Mouse (Mus musculus) ZHBTc4 (cell line): ENCODE data around the gene Zfp574.

ENCODE experiments used
- DNase-seq: peaks from one replicate; pipeline ENCODE4 v3.0.0-alpha.2; 2011; ENCODE audit warnings: low read depth, low spot score

The Zfp574 gene

GRCm38 (mm10) chr7:25072716-25073390 lies 486 bp downstream of the Zfp574 start:
- DNase-seq = no peak

GRCm38 (mm10) chr7:25073924-25074323 lies 1.6 kb downstream of the Zfp574 start:
- no peak for DNase-seq

- no peak for DNase-seq
These were observed 3.9 kb downstream of the Zfp574 start for GRCm38 (mm10) chr7:25076296-25076662.

GRCm38 (mm10) chr7:25076663-25077413 lies 4.5 kb downstream of the Zfp574 start:
- peak; percentile 100 for DNase-seq

GRCm38 (mm10) chr7:25077414-25077755 lies 5.0 kb downstream of the Zfp574 start:
- DNase-seq = no peak

- peak; percentile 76 for DNase-seq
These were observed 7.2 kb downstream of the Zfp574 start for GRCm38 (mm10) chr7:25079496-25080026.

- no peak for DNase-seq
These were observed 8.1 kb downstream of the Zfp574 start for GRCm38 (mm10) chr7:25080431-25080830.

- peak; percentile 91 for DNase-seq
These were observed 10.1 kb downstream of the Zfp574 start for GRCm38 (mm10) chr7:25082510-25082909.

GRCm38 (mm10) chr7:25084621-25085020 lies 12.3 kb downstream of the Zfp574 start:
- DNase-seq = peak; percentile 60

- DNase-seq = peak; percentile 74
These were observed 14.3 kb downstream of the Zfp574 start for GRCm38 (mm10) chr7:25086656-25087055.

GRCm38 (mm10) chr7:25087256-25087912 lies 15.0 kb downstream of the Zfp574 start:
- no peak for DNase-seq

- no peak for DNase-seq
These were observed 15.6 kb downstream of the Zfp574 start for GRCm38 (mm10) chr7:25087972-25088371.

- no peak for DNase-seq
These were observed 16.2 kb downstream of the Zfp574 start for GRCm38 (mm10) chr7:25088531-25088930.

GRCm38 (mm10) chr7:25088968-25089367 lies 16.6 kb downstream of the Zfp574 start:
- no peak for DNase-seq

- DNase-seq = peak; percentile 69
These were observed 17.5 kb downstream of the Zfp574 start for GRCm38 (mm10) chr7:25089875-25090274.

- DNase-seq = no peak
These were observed 25.8 kb downstream of the Zfp574 start for GRCm38 (mm10) chr7:25098169-25098568.

GRCm38 (mm10) chr7:25099581-25099980 lies 27.2 kb downstream of the Zfp574 start:
- DNase-seq = peak; percentile 72

GRCm38 (mm10) chr7:25105411-25106160 lies 33.2 kb downstream of the Zfp574 start:
- DNase-seq = peak; percentile 90

GRCm38 (mm10) chr7:25106790-25107502 lies 34.6 kb downstream of the Zfp574 start:
- no peak for DNase-seq

- peak; percentile 24 for DNase-seq
These were observed 37.0 kb downstream of the Zfp574 start for GRCm38 (mm10) chr7:25109355-25109754.

- DNase-seq = no peak
These were observed 38.0 kb downstream of the Zfp574 start for GRCm38 (mm10) chr7:25110336-25110735.
